Mouse (Mus musculus): ENCODE data around the gene Gm11563. TPM values are rescaled to one million over a fixed set of nuclear protein-coding genes. Genes with fewer than 3 reads are reported as not detected.
"Not testable (repeated sequence)": the region's sequence is repeated elsewhere in the genome, so short reads cannot be mapped to it uniquely, and the experiment has no call there.

The Gm11563 gene
- polyA plus RNA-seq, 1 experiment from 2014 or later = not detected

DNA sequence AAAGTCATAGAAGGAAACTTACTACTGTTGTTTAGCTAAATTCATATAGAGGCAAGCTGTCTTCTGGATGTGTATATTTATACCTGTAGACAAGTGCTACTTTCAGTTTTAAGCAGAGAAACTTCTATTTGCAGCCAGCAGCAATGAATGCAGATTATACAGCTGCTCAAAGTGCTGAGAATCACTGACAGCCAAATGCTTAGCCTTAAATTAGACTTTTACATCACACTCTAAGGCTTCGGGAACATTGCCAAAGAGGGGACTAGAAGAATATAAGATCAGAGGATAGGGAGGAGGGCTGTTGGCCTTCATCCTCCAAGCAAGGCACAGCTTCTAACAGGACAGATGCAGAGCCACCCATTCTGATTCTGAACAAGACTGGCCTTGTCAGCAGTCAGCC, 21.7 kb downstream of the Gm11563 start:
- WGBS = 79% methylated on average over 1 of the region's 1 CpGs
- Histone ChIP-seq H3K4me1 (no peaks in the 10 kb centered on the region), H3K4me2 (no peak overlapping the region), H3K27me3 (no peaks in the 10 kb centered on the region), H3K9me3 (replicated peaks) (no peaks in the 10 kb centered on the region), H3K27ac (no peak overlapping the region), H3K36me3 (ENCODE audit: poor library complexity, severe bottlenecking) (no peaks in the 10 kb centered on the region), H3K4me3 (no peak overlapping the region), H3K9ac (no peak overlapping the region)
- ATAC-seq = no peak

DNA sequence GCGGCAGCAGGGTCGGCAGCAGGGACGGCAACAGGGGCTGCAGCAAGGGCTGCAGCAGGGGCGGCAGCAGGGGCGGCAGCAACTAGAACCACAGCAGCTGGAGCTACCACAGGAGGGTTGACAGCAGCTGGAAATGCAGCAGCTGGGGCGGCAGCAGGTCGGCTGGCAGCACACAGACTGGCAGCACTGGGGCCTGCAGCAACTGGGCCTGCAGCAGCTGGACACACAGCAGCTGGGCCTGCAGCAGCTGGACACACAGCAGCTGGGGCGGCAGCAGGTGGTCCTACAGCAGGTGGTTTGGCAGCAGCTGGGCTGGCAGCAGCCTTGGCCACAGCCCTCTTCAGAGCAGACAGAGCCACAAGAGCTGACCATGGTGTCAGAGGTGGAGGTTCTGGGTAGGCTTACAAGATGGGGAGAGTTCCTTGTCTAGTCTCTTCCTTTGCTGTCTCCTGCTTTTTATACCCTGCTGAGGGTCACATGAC, 24.1 kb downstream of the Gm11563 start, which contains the start of gene Krtap4-2:
Gene Krtap4-2, minus strand, starts transcription at position 432 of the 482 bp plus-strand sequence.
- ATAC-seq = no peak
- Histone ChIP-seq H3K4me1 (no peaks in the 10 kb centered on the region), H3K9me3 (replicated peaks) (no peaks in the 10 kb centered on the region), H3K27ac (no peak within 1 kb of the TSS), H3K27me3 (no peaks in the 10 kb centered on the region), H3K4me3 (no peak within 1 kb of the TSS), H3K36me3 (ENCODE audit: poor library complexity, severe bottlenecking) (no peaks in the 10 kb centered on the region), H3K4me2 (no peak within 1 kb of the TSS), H3K9ac (no peak within 1 kb of the TSS)
- WGBS = 40% methylated on average over 8 of the region's 8 CpGs

DNA sequence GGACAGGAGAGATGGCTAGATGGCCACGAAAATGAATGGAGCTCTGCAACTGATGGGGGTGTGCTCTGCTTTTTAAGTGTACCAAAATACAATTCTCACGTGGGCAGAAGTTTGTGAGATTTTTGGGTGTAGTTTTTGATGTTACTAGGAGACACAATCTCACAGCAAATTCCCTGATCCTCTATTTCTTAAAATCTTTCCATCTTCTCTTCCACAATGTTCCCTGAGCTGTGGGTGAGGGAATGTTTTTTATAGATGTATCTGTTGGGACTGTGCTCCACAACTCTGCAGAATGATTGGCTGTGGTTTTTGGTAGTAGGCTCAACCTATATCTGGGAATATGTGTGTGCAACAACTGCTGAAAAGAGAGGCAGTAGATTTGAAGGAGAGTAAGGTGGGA, 25.5 kb downstream of the Gm11563 start:
- WGBS = 76% methylated on average over 2 of the region's 2 CpGs
- H3K9ac ChIP-seq = no peak overlapping the region
- H3K9me3 ChIP-seq (replicated peaks) = no peaks in the 10 kb centered on the region
- H3K4me2 ChIP-seq = no peak overlapping the region
- H3K4me3 ChIP-seq = no peak overlapping the region
- no peak for ATAC-seq
- H3K36me3 ChIP-seq (ENCODE audit: poor library complexity, severe bottlenecking) = no peaks in the 10 kb centered on the region
- H3K27me3 ChIP-seq = no peaks in the 10 kb centered on the region
- H3K27ac ChIP-seq = no peak overlapping the region
- no peaks in the 10 kb centered on the region for H3K4me1 ChIP-seq

DNA sequence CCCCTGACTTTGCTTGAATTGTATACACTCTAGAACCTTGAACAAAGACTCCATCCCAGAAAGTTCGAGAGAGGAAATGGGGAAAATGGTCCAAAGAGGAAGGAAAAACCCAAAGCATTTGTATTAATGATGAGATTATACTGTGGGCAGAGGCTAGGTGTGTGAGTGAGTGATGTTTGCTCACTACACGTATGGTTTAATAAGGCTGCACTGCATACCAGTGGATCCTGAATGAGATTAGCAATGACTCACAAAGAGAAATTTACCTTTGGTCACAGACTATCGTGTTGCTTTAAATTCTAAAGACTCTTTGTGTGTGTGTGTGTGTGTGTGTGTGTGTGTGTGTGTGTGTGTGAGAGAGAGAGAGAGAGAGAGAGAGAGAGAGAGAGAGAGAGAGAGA, 27.9 kb downstream of the Gm11563 start:
- H3K4me2 ChIP-seq = no peak overlapping the region
- H3K9ac ChIP-seq = no peak overlapping the region
- no peaks in the 10 kb centered on the region for H3K36me3 ChIP-seq (ENCODE audit: poor library complexity, severe bottlenecking)
- no peak overlapping the region for H3K27ac ChIP-seq
- H3K4me1 ChIP-seq = no peaks in the 10 kb centered on the region
- 78% methylated on average over 3 of the region's 3 CpGs for WGBS
- H3K9me3 ChIP-seq (replicated peaks) = no peaks in the 10 kb centered on the region
- H3K27me3 ChIP-seq = no peaks in the 10 kb centered on the region
- ATAC-seq = no peak
- no peak overlapping the region for H3K4me3 ChIP-seq

DNA sequence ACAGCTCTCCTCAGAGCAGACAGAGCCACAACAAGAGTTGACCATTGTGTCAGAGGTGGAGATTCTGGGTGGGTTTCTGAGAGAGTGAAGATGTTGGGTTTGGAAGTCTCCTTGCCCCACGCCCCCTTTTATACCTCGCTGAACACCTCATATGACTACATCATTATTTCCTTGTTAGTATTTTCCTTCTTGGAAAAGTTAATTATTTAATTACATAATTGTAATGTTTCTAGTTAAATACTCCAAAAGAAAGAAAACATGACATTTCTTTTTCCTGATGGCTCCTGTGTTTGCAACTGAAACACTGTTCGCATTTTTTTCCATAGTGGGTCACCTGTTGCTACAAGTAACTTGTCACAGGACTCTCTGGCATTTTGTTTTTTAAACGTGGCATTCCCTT, 30.6 kb downstream of the Gm11563 start, which contains the start of gene Krtap4-1:
Gene Krtap4-1, minus strand, starts transcription at position 101 of the 400 bp plus-strand sequence.
- Histone ChIP-seq H3K27me3 (no peaks in the 10 kb centered on the region), H3K4me3 (no peak within 1 kb of the TSS), H3K4me1 (no peaks in the 10 kb centered on the region), H3K9ac (no peak within 1 kb of the TSS), H3K36me3 (ENCODE audit: poor library complexity, severe bottlenecking) (no peaks in the 10 kb centered on the region), H3K27ac (no peak within 1 kb of the TSS), H3K9me3 (replicated peaks) (no peaks in the 10 kb centered on the region), H3K4me2 (no peak within 1 kb of the TSS)
- ATAC-seq = no peak
- 87% methylated on average over 4 of the region's 4 CpGs for WGBS

DNA sequence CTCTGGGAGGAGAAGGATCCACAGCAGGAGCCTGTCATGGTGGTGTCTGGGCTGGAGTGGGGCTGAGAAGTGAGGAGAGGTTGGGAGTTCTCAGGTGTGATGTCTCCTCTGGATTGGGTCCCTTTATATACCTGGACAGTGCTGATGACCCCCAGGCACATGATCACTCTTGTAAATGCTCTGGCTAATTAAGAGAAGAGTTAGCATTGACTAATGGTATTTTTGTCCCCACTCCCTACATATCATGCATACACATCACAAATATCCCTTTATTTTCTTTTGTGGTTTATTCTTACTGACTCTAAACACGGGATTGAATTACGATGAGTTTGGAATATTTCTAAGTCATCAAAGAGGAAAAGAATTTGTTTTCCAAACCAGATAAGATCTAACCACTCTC, 38.4 kb downstream of the Gm11563 start, which contains the start of gene Gm11562:
Gene Gm11562, minus strand, starts transcription at position 101 of the 400 bp plus-strand sequence.
- H3K27ac ChIP-seq = no peak within 1 kb of the TSS
- no peak within 1 kb of the TSS for H3K4me3 ChIP-seq
- no peaks in the 10 kb centered on the region for H3K4me1 ChIP-seq
- 85% methylated on average over 2 of the region's 2 CpGs for WGBS
- no peak within 1 kb of the TSS for H3K4me2 ChIP-seq
- no peaks in the 10 kb centered on the region for H3K9me3 ChIP-seq (replicated peaks)
- no peaks in the 10 kb centered on the region for H3K36me3 ChIP-seq (ENCODE audit: poor library complexity, severe bottlenecking)
- H3K27me3 ChIP-seq = no peaks in the 10 kb centered on the region
- no peak for ATAC-seq
- no peak within 1 kb of the TSS for H3K9ac ChIP-seq

DNA sequence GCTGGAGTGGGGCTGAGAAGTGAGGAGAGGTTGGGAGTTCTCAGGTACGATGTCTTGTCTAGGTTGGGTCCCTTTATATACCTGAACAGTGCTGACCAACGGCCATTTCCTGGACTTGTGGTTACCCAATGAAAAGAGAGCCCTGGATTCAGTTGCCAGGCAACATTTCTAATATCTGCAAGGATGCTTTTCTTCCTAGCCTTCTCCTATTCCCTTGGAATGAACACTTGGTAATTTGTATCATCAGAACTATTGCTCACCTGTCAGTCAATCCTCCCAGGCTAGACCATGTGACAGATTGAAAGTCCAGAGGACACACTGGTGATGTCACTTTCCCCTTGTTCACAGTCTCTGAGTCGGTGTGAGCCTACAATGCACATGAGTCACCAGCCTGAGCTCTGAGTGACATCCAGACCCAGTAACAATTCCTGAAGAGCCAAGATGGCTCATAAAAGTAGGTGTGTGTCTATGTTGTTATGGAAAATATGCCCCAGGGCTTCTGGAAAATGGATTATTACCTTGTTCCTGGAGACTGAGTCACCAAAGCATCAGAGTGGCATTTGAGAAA, 43.9 kb downstream of the Gm11563 start, which contains the start of gene Krtap2-4:
Gene Krtap2-4, minus strand, starts transcription at position 51 of the 568 bp plus-strand sequence.
- H3K4me3 ChIP-seq = no peak within 1 kb of the TSS
- WGBS = 60% methylated on average over 3 of the region's 3 CpGs

DNA sequence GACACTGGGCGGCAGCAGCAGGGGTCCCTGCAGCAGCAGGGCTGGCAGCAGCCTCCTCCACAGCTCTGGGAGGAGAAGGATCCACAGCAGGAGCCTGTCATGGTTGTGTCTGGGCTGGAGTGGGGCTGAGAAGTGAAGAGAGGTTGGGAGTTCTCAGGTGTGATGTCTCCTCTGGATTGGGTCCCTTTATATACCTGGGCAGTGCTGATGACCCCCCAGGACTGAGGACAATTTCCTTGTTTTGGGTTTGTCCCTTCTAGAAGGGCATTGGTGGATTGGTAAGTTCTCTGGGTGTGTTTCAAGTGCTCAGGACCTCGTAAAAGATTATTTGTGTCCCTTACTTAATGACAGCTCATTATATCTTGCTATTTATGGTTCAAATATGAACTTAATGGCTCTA, 48.7 kb downstream of the Gm11563 start, which contains the start of gene Gm11937:
Gene Gm11937, minus strand, starts transcription at position 101 of the 400 bp plus-strand sequence.
- H3K9me3 ChIP-seq (replicated peaks); H3K4me3 ChIP-seq; H3K27me3 ChIP-seq; ATAC-seq; H3K4me2 ChIP-seq; H3K4me1 ChIP-seq; H3K36me3 ChIP-seq (ENCODE audit: poor library complexity, severe bottlenecking); H3K9ac ChIP-seq; H3K27ac ChIP-seq: not testable (repeated sequence)
- WGBS = 68% methylated on average over 1 of the region's 2 CpGs

More for the DNA sequence above, 43.9 kb downstream of the Gm11563 start, which contains the start of gene Krtap2-4:
- Histone ChIP-seq H3K27me3 (no peaks in the 10 kb centered on the region), H3K27ac (no peak within 1 kb of the TSS), H3K4me2 (no peak within 1 kb of the TSS), H3K9ac (no peak within 1 kb of the TSS), H3K36me3 (ENCODE audit: poor library complexity, severe bottlenecking) (no peaks in the 10 kb centered on the region), H3K9me3 (replicated peaks) (no peaks in the 10 kb centered on the region), H3K4me1 (no peaks in the 10 kb centered on the region)
- no peak for ATAC-seq

DNA sequence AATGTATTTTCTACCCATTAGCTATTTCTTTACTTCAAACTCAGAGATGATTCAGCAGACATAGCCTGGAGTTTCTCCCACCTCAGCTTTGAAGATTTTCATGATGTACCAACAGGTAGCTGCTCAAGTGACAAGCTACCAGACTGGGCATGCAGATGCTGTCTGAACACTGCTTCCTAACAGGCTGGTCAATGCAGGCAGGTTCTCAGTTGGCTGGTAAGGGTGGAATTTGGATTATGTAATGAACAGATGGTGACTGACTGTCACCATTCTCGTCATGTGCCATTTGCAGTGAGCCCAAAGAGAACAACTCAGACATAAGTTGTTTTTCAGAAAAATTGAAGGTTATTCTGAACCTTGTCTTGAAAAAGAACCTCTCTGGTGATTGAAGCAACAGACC, 49.6 kb downstream of the Gm11563 start:
- Histone ChIP-seq H3K27me3 (no peaks in the 10 kb centered on the region), H3K36me3 (ENCODE audit: poor library complexity, severe bottlenecking) (no peaks in the 10 kb centered on the region), H3K9me3 (replicated peaks) (no peaks in the 10 kb centered on the region), H3K4me3 (no peak overlapping the region), H3K4me1 (no peaks in the 10 kb centered on the region), H3K4me2 (no peak overlapping the region), H3K9ac (no peak overlapping the region), H3K27ac (no peak overlapping the region)
- WGBS = 60% methylated on average over 1 of the region's 1 CpGs
- ATAC-seq = no peak

Other genes with a start within 250 kb of the Gm11563 start
- gene Krt12, start 236.7 kb downstream of the Gm11563 start, polyA plus RNA-seq (2015; fragmentation: Nextera tagmentation; extraction: Ambion mirVana) = 0.15 TPM in 1 of 2 replicates, not detected in the other
- 0.11 TPM in 1 of 2 replicates, not detected in the other for gene Krt20, start 220.8 kb downstream of the Gm11563 start, polyA plus RNA-seq (2015; fragmentation: Nextera tagmentation; extraction: Ambion mirVana)
- not detected in 2 replicates for gene Krt23, start 165.8 kb downstream of the Gm11563 start, polyA plus RNA-seq (2015; fragmentation: Nextera tagmentation; extraction: Ambion mirVana)
- not detected in 2 replicates for gene Krt39, start 137.6 kb downstream of the Gm11563 start, polyA plus RNA-seq (2015; fragmentation: Nextera tagmentation; extraction: Ambion mirVana)
- gene Krt40, start 115.8 kb downstream of the Gm11563 start, polyA plus RNA-seq (2015; fragmentation: Nextera tagmentation; extraction: Ambion mirVana) = not detected in 2 replicates
- not detected in 2 replicates for gene Krtap3-3, start 108.1 kb downstream of the Gm11563 start, polyA plus RNA-seq (2015; fragmentation: Nextera tagmentation; extraction: Ambion mirVana)
- not detected in 2 replicates for gene Krtap3-2, start 102.1 kb downstream of the Gm11563 start, polyA plus RNA-seq (2015; fragmentation: Nextera tagmentation; extraction: Ambion mirVana)
- not detected in 2 replicates for gene Gm11939, start 99.5 kb downstream of the Gm11563 start, polyA plus RNA-seq (2015; fragmentation: Nextera tagmentation; extraction: Ambion mirVana)
- gene Krtap3-1, start 92.3 kb downstream of the Gm11563 start, polyA plus RNA-seq (2015; fragmentation: Nextera tagmentation; extraction: Ambion mirVana) = not detected in 2 replicates
- gene Krtap1-5, start 77.9 kb downstream of the Gm11563 start, polyA plus RNA-seq (2015; fragmentation: Nextera tagmentation; extraction: Ambion mirVana) = not detected in 2 replicates
- not detected in 2 replicates for gene Krtap1-4, start 75.3 kb downstream of the Gm11563 start, polyA plus RNA-seq (2015; fragmentation: Nextera tagmentation; extraction: Ambion mirVana)
- gene Krtap1-3, start 67.6 kb downstream of the Gm11563 start, polyA plus RNA-seq (2015; fragmentation: Nextera tagmentation; extraction: Ambion mirVana) = not detected in 2 replicates
- not detected in 2 replicates for gene Krtap9-3, start 60.9 kb downstream of the Gm11563 start, polyA plus RNA-seq (2015; fragmentation: Nextera tagmentation; extraction: Ambion mirVana)
- gene Gm11938, start 55.7 kb downstream of the Gm11563 start, polyA plus RNA-seq (2015; fragmentation: Nextera tagmentation; extraction: Ambion mirVana) = not detected in 2 replicates
- gene Gm11937, start 48.8 kb downstream of the Gm11563 start, polyA plus RNA-seq (2015; fragmentation: Nextera tagmentation; extraction: Ambion mirVana) = not detected in 2 replicates
- not detected in 2 replicates for gene Krtap2-4, start 44.1 kb downstream of the Gm11563 start, polyA plus RNA-seq (2015; fragmentation: Nextera tagmentation; extraction: Ambion mirVana)
- not detected in 2 replicates for gene Gm11562, start 38.5 kb downstream of the Gm11563 start, polyA plus RNA-seq (2015; fragmentation: Nextera tagmentation; extraction: Ambion mirVana)
- gene Krtap4-1, start 30.7 kb downstream of the Gm11563 start, polyA plus RNA-seq (2015; fragmentation: Nextera tagmentation; extraction: Ambion mirVana) = not detected in 2 replicates
- not detected in 2 replicates for gene Krtap4-2, start 23.9 kb downstream of the Gm11563 start, polyA plus RNA-seq (2015; fragmentation: Nextera tagmentation; extraction: Ambion mirVana)
- not detected in 2 replicates for gene Krtap4-7, start 14.9 kb downstream of the Gm11563 start, polyA plus RNA-seq (2015; fragmentation: Nextera tagmentation; extraction: Ambion mirVana)
- gene Gm11555, start 8.7 kb downstream of the Gm11563 start, polyA plus RNA-seq (2015; fragmentation: Nextera tagmentation; extraction: Ambion mirVana) = not detected in 2 replicates
- gene Krtap4-6, start 7.0 kb upstream of the Gm11563 start, polyA plus RNA-seq (2015; fragmentation: Nextera tagmentation; extraction: Ambion mirVana) = not detected in 2 replicates
- gene Gm14190, start 31.8 kb upstream of the Gm11563 start, polyA plus RNA-seq (2015; fragmentation: Nextera tagmentation; extraction: Ambion mirVana) = not detected in 2 replicates
- not detected in 2 replicates for gene Gm14180, start 75.3 kb upstream of the Gm11563 start, polyA plus RNA-seq (2015; fragmentation: Nextera tagmentation; extraction: Ambion mirVana)
- not detected in 2 replicates for gene Gm11595, start 114.0 kb upstream of the Gm11563 start, polyA plus RNA-seq (2015; fragmentation: Nextera tagmentation; extraction: Ambion mirVana)
- not detected in 2 replicates for gene Krtap4-8, start 121.7 kb upstream of the Gm11563 start, polyA plus RNA-seq (2015; fragmentation: Nextera tagmentation; extraction: Ambion mirVana)
- not detected in 2 replicates for gene Krtap4-9, start 126.2 kb upstream of the Gm11563 start, polyA plus RNA-seq (2015; fragmentation: Nextera tagmentation; extraction: Ambion mirVana)
- gene Gm11596, start 134.5 kb upstream of the Gm11563 start, polyA plus RNA-seq (2015; fragmentation: Nextera tagmentation; extraction: Ambion mirVana) = not detected in 2 replicates
- not detected in 2 replicates for gene Gm11569, start 140.0 kb upstream of the Gm11563 start, polyA plus RNA-seq (2015; fragmentation: Nextera tagmentation; extraction: Ambion mirVana)
- not detected in 2 replicates for gene Gm11554, start 145.5 kb upstream of the Gm11563 start, polyA plus RNA-seq (2015; fragmentation: Nextera tagmentation; extraction: Ambion mirVana)
- gene Krtap4-13, start 150.9 kb upstream of the Gm11563 start, polyA plus RNA-seq (2015; fragmentation: Nextera tagmentation; extraction: Ambion mirVana) = not detected in 2 replicates
- gene Gm11564, start 156.7 kb upstream of the Gm11563 start, polyA plus RNA-seq (2015; fragmentation: Nextera tagmentation; extraction: Ambion mirVana) = not detected in 2 replicates
- gene 2300003K06Rik, start 179.1 kb upstream of the Gm11563 start, polyA plus RNA-seq (2015; fragmentation: Nextera tagmentation; extraction: Ambion mirVana) = not detected in 2 replicates
- gene Krtap4-16, start 192.6 kb upstream of the Gm11563 start, polyA plus RNA-seq (2015; fragmentation: Nextera tagmentation; extraction: Ambion mirVana) = not detected in 2 replicates
- not detected in 2 replicates for gene Gm11568, start 199.0 kb upstream of the Gm11563 start, polyA plus RNA-seq (2015; fragmentation: Nextera tagmentation; extraction: Ambion mirVana)
- gene Gm11559, start 205.5 kb upstream of the Gm11563 start, polyA plus RNA-seq (2015; fragmentation: Nextera tagmentation; extraction: Ambion mirVana) = not detected in 2 replicates
- gene Krtap9-1, start 214.4 kb upstream of the Gm11563 start, polyA plus RNA-seq (2015; fragmentation: Nextera tagmentation; extraction: Ambion mirVana) = not detected in 2 replicates
- not detected in 2 replicates for gene Gm11567, start 220.2 kb upstream of the Gm11563 start, polyA plus RNA-seq (2015; fragmentation: Nextera tagmentation; extraction: Ambion mirVana)
- not detected in 2 replicates for gene Krtap31-1, start 249.0 kb upstream of the Gm11563 start, polyA plus RNA-seq (2015; fragmentation: Nextera tagmentation; extraction: Ambion mirVana)

Data from forebrain, embryonic 13.5 days (tissue).